Mouse (Mus musculus): ENCODE data around the gene Map4. TPM values are rescaled to one million over a fixed set of nuclear protein-coding genes. Genes with fewer than 3 reads are reported as not detected.
"Not testable (repeated sequence)": the region's sequence is repeated elsewhere in the genome, so short reads cannot be mapped to it uniquely, and the experiment has no call there.

Map4 gene
- total RNA-seq, 2 experiments from 2014 or later = 375 to 386 TPM

GRCm38 (mm10) chr9:110118249-110118648 lies 187.0 kb downstream of the Map4 start:
- no peak for DNase-seq (ENCODE audit: low spot score in 2 of 2)

- DNase-seq (ENCODE audit: low spot score in 2 of 2) = peak in 1 of 2 experiments; percentile 16
Measured at GRCm38 (mm10) chr9:110121424-110121823, 190.2 kb downstream of the Map4 start.

GRCm38 (mm10) chr9:110123322-110123721 lies 192.1 kb downstream of the Map4 start:
- DNase-seq (ENCODE audit: low spot score in 2 of 2) = no peak

- not testable (repeated sequence) for DNase-seq (ENCODE audit: low spot score in 2 of 2)
Measured at GRCm38 (mm10) chr9:110124008-110124540, 192.8 kb downstream of the Map4 start.

- no peak for DNase-seq (ENCODE audit: low spot score in 2 of 2)
Measured at GRCm38 (mm10) chr9:110130896-110131524, 199.8 kb downstream of the Map4 start.

GRCm38 (mm10) chr9:110131525-110132197 lies 200.4 kb downstream of the Map4 start:
- peak; percentile 99 for DNase-seq (ENCODE audit: low spot score in 2 of 2)

- peak in 1 of 2 experiments; percentile 6 for DNase-seq (ENCODE audit: low spot score in 2 of 2)
Measured at GRCm38 (mm10) chr9:110132201-110132605, 200.9 kb downstream of the Map4 start.

- no peak for DNase-seq (ENCODE audit: low spot score in 2 of 2)
Measured at GRCm38 (mm10) chr9:110132921-110133320, 201.7 kb downstream of the Map4 start.

Small RNA genes lying within 50 kb of the gene (microRNA-seq; reads per million reads assigned to microRNA genes)
- gene Mir7089 = 0.21 to 0.50 reads per million in 2 experiments

Other genes with a start within 250 kb of the Map4 start
- not detected for gene Fbxw18, start 228.8 kb upstream of the Map4 start, total RNA-seq (2021)
- not detected for gene Fbxw26, start 185.4 kb upstream of the Map4 start, total RNA-seq (2021)
- not detected for gene Fbxw27, start 140.8 kb upstream of the Map4 start, total RNA-seq (2021)
- 1 to 10 TPM; 2.3 to 4.3 TPM for gene Spink8, start 119.2 kb upstream of the Map4 start, total RNA-seq (2021)
- gene Nme6, start 98.7 kb upstream of the Map4 start, total RNA-seq (2021) = 10 to 100 TPM in 1 of 2 experiments, 1 to 10 TPM in 1; 7.3 to 10.1 TPM
- gene Camp, start 81.8 kb upstream of the Map4 start, total RNA-seq (2021) = under 1 TPM in 1 of 2 experiments, not detected in 1; 0.51 TPM
- gene Cdc25a, start 55.9 kb upstream of the Map4 start, total RNA-seq (2021) = 1 to 10 TPM; 5.4 to 6.6 TPM
- gene Smarcc1, start 186.2 kb downstream of the Map4 start, total RNA-seq (2021) = 10 to 100 TPM; 69.0 to 72.1 TPM
- gene Dhx30, start 186.4 kb downstream of the Map4 start, total RNA-seq (2021) = 100 to 1,000 TPM; 168 to 171 TPM